Mouse (Mus musculus) colon, adult 2 months (tissue): ENCODE measurements around the gene Orai3. TPM values are rescaled to one million over a fixed set of nuclear protein-coding genes. Genes with fewer than 3 reads are reported as not detected.

ENCODE experiments used
- polyA plus RNA-seq: library from polyadenylated mRNA; depleted of rRNA; stranded (reverse); fragments of >200 nt; gene quantifications from 2 replicates; pipeline ENCODE4 v1.2.3, GENCODE M21; 2012; rRNA removed

Gene Orai3
- 35.4 and 46.9 TPM in 2 replicates for polyA plus RNA-seq

DNA sequence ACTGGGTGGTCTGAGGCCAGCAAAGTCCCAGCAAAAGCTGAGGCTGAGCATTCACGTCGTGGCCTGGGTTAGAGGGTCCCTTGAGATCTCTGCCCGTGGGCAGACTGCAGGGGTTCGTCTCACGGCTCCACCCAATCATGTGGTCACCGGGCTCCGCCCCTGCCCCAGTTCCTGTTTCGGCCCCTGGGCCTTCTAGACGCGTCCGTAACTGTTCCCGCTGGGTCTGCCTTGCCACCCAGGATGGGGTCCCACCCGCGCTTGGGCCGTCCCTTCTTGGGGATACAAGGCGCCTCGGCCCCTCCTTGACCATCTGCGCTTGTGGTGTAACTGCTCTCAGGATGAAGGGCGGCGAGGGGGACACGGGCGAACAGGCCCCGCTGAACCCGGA, at the start of gene Orai3:
Orai3 (plus strand) TSS at position 165 of the 388 bp plus-strand sequence.

DNA sequence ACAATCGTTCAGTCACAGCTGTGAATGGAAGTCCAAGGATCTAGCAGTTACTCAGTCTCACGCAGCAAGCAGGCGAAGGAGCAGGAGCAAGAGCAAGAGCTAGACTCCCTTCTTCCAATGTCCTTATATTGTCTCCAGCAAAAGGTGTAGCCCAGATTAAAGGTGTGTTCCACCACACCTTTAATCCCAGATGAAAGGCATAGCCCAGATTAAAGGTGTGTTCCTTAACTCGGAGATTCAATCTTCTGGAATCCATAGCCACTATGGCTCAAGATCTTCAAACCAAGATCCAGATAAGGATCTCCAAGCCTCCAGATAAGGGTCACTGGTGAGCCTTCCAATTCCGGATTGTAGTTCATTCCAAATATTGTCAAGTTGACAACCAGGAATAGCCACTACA, 37.5 kb upstream of the Orai3 start, which contains the start of gene Ctf2:
Ctf2 (minus strand) TSS at position 101 of the 400 bp plus-strand sequence.

DNA sequence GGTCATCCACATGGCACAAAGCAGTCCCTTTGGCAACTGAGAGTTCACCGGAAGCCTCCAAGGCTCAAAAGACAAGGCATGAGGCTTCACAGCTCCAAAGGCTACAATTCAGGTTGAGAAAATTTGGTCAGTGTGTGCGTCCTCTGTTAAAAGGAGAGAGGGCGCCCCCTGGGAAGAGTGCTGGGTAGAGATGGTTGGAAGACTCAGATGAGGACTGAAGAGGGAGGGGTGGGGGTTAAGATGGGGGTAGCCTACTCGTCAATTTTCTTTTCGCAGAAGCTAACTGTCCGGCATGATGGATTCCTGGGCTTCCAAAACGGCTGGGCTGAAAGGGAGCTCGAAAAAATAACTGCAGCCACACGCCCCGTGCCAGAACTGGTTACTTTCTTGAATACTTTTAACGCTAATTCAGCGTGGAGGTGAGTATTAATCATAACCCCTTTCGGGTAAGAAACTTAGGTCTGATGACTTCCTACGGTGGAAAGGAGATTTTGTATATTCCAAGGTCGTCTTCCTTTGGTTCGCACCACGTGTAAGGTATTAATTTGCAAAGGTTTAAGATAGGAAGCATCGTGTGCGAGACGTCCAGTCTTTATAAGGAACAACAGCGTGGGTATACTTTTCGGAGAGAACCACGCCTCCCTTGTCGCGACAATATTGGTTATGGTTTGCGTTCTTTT, 25.1 kb upstream of the Orai3 start, which contains the start of gene Fbxl19:
Fbxl19 (plus strand) TSS at position 178 of the 680 bp plus-strand sequence.

DNA sequence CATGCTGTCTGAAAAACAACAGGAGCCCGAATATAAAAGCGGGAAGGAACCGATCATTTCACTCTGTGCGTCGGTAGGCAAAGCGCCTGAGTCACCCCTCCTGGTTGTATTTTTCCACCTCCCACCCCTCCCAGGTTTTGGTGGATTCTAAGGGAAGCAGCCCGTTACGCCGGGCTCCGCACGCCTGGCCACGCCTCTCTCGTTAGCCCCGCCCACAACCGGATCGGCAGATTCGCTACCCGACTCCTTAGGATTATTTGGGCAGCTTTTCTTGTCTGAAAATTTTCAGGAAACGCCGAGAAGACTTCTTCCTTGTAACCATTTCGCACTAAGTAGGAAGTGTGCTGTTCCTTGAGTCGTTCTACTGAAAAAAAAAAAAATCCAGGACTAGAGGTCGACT, 6.8 kb downstream of the Orai3 start, which contains the start of gene Setd1a:
Setd1a (plus strand) TSS at position 245 of the 400 bp plus-strand sequence.

GRCm38 (mm10) chr7:127785308-127785707, 15.7 kb downstream of the Orai3 start, which contains the start of gene Gm49388:
Gene Gm49388 (plus strand): TSS chr7:127785608.

DNA sequence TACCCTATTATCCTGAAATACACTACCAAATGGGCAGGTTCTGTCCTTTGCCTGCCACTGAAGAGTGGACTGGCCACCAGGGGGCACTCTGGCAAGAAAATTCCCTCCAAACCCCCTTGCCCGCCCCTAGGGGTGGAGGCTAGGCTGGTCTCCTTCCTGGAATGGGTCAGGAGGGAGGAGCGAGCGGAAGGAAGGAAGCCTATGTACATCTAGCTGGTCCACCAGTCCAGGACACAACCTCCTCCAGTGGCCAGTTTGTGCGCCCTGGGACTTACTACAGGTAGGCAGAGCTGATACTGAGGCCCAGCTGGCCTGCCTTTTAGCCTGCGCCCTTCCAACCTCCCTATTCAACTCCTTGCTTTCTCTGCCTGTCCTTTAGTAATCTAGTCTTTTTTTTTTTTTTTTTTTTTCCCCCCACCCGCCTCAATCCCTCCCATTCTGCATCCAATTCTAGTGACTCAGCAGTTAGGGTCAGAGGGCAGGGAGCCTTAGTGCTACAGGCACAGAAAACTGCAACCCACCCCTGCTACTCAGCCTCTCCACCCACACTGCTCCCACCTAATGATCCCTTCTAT, 30.9 kb downstream of the Orai3 start, which contains the start of gene Hsd3b7:
Hsd3b7 (plus strand) TSS at position 170 of the 575 bp plus-strand sequence.

DNA sequence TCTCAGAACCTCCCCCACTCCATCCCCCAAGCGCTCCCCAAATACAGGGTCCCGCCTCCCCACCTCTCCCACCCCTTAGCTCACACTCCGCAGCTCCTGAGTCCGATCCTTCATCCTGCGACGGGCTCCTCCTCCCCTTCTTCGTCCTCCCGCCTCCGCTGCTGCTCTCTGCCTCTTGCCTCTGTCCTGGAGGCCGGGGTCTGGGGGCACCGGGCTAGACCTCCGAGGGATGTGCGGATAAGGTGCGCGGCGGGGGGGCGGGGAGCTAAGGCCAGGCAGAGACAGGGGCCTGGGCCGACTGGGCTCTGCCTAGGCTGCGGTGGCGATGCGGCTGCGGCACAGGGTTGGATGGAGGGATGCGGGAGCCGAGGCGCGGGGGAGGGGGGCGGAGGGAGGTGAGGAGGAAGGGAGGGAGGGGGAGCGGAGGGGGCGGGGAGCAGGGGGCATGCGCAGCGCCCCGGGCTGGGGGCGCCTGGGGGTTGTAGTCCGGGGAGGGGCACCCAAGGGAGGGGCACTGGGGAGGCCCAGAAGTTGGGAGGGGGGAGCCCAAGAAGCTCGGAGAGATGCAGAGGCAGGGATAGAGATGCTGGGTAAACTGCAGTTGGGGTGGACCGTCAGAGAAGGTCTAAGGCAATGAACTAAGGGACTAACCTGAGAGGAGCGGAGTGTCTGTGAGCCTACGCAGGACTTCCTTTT, 54.7 kb downstream of the Orai3 start, which contains the start of the genes Stx4a and Stx1b:
Stx4a (plus strand) TSS at position 119 of the 696 bp plus-strand sequence.
Stx1b (minus strand) TSS at position 374 of the 696 bp plus-strand sequence.

Other genes starting within 250 kb of the Orai3 start
- 0.83 and 2.6 TPM in 2 replicates for gene Tmem265, start 208.4 kb upstream of the Orai3 start, polyA plus RNA-seq
- 55.0 and 55.1 TPM in 2 replicates for gene Phkg2, start 196.5 kb upstream of the Orai3 start, polyA plus RNA-seq
- 3.1 and 3.2 TPM in 2 replicates for gene Ccdc189, start 181.2 kb upstream of the Orai3 start, polyA plus RNA-seq
- gene Rnf40, start 181.0 kb upstream of the Orai3 start, polyA plus RNA-seq = 24.1 and 24.4 TPM in 2 replicates
- 8.3 and 8.5 TPM in 2 replicates for gene Zfp629, start 154.0 kb upstream of the Orai3 start, polyA plus RNA-seq
- gene Bcl7c, start 60.9 kb upstream of the Orai3 start, polyA plus RNA-seq = 30.5 and 30.6 TPM in 2 replicates
- gene Ctf1, start 57.1 kb upstream of the Orai3 start, polyA plus RNA-seq = 17.1 and 23.7 TPM in 2 replicates
- gene Ctf2, start 37.6 kb upstream of the Orai3 start, polyA plus RNA-seq = not detected in 2 replicates
- gene Fbxl19, start 25.3 kb upstream of the Orai3 start, polyA plus RNA-seq = 47.9 and 56.8 TPM in 2 replicates
- gene Setd1a, start 6.9 kb downstream of the Orai3 start, polyA plus RNA-seq = 8.2 and 9.2 TPM in 2 replicates
- 0.86 TPM in 1 of 2 replicates, not detected in the other for gene Gm49388, start 15.8 kb downstream of the Orai3 start, polyA plus RNA-seq
- 64.8 and 84.2 TPM in 2 replicates for gene Hsd3b7, start 30.8 kb downstream of the Orai3 start, polyA plus RNA-seq
- gene Stx4a, start 54.5 kb downstream of the Orai3 start, polyA plus RNA-seq = 61.1 and 76.4 TPM in 2 replicates
- 3.9 and 4.8 TPM in 2 replicates for gene Stx1b, start 54.7 kb downstream of the Orai3 start, polyA plus RNA-seq
- 20.2 and 20.8 TPM in 2 replicates for gene Zfp646, start 106.4 kb downstream of the Orai3 start, polyA plus RNA-seq
- gene Zfp668, start 107.0 kb downstream of the Orai3 start, polyA plus RNA-seq = 6.5 and 7.7 TPM in 2 replicates
- gene Prss53, start 121.2 kb downstream of the Orai3 start, polyA plus RNA-seq = 5.0 and 5.2 TPM in 2 replicates
- not detected in 2 replicates for gene Gm21974, start 125.6 kb downstream of the Orai3 start, polyA plus RNA-seq
- gene Vkorc1, start 125.8 kb downstream of the Orai3 start, polyA plus RNA-seq = 136 and 159 TPM in 2 replicates
- gene Bckdk, start 134.3 kb downstream of the Orai3 start, polyA plus RNA-seq = 74.3 and 95.0 TPM in 2 replicates
- gene Kat8, start 142.7 kb downstream of the Orai3 start, polyA plus RNA-seq = 9.7 and 12.9 TPM in 2 replicates
- gene Prss8, start 160.3 kb downstream of the Orai3 start, polyA plus RNA-seq = 119 and 136 TPM in 2 replicates
- gene Prss36, start 176.9 kb downstream of the Orai3 start, polyA plus RNA-seq = 7.5 and 10.7 TPM in 2 replicates
- gene Fus, start 197.6 kb downstream of the Orai3 start, polyA plus RNA-seq = 156 and 158 TPM in 2 replicates
- gene Pycard, start 224.1 kb downstream of the Orai3 start, polyA plus RNA-seq = 407 and 442 TPM in 2 replicates
- gene Trim72, start 234.1 kb downstream of the Orai3 start, polyA plus RNA-seq = 18.5 and 21.0 TPM in 2 replicates